Mouse (Mus musculus): ENCODE measurements around the gene Pum2. TPM values are rescaled to one million over a fixed set of nuclear protein-coding genes. Genes with fewer than 3 reads are reported as not detected.

Pum2 gene
- total RNA-seq (2014; rRNA removed) (117 and 123 TPM in 2 replicates), polyA plus RNA-seq (2015; fragmentation: Nextera tagmentation; extraction: Ambion mirVana) (35.2 and 35.3 TPM in 2 replicates)

- under 1% methylated on average over 28 of the region's 41 CpGs for WGBS
- Histone ChIP-seq H3K4me1 (ENCODE audit: insufficient read depth, low read length) (peaks cover 13% of the 10 kb centered on the region), H3K9ac (replicated peaks; ENCODE audit: low read length, poor library complexity, severe bottlenecking) (peak within 1 kb of the TSS; percentile 99), H3K9me3 (ENCODE audit: low read length) (no peaks in the 10 kb centered on the region), H3K4me2 (ENCODE audit: low read depth, low read length, poor library complexity, severe bottlenecking) (peak within 1 kb of the TSS; percentile 61), H3K4me3 (ENCODE audit: low read depth, low read length) (peak within 1 kb of the TSS; percentile 95), H3K27ac (ENCODE audit: low read depth, low read length) (peak within 1 kb of the TSS; percentile 99), H3K27me3 (ENCODE audit: insufficient read depth, low read length) (no peaks in the 10 kb centered on the region), H3K36me3 (ENCODE audit: insufficient read depth, low read length) (no peaks in the 10 kb centered on the region)
- no peak for TF ChIP-seq CTCF (IDR thresholded peaks at IDR 0.05)
- DNase-seq (ENCODE audit: low spot score) (peak; percentile 96), ATAC-seq (ENCODE audit: low FRiP score) (peak; percentile 97)
These were observed at the start of gene Pum2 for GRCm38 (mm10) chr12:8673974-8674306. Gene Pum2, plus strand, starts transcription at chr12:8674134.

GRCm38 (mm10) chr12:8629537-8629936 lies 44.4 kb upstream of the Pum2 start:
- no peak for TF ChIP-seq CTCF (IDR thresholded peaks at IDR 0.05)
- Histone ChIP-seq H3K4me1 (ENCODE audit: insufficient read depth, low read length) (no peaks in the 10 kb centered on the region), H3K36me3 (ENCODE audit: insufficient read depth, low read length) (no peaks in the 10 kb centered on the region), H3K4me3 (ENCODE audit: low read depth, low read length) (no peak overlapping the region), H3K27me3 (ENCODE audit: insufficient read depth, low read length) (no peaks in the 10 kb centered on the region), H3K27ac (ENCODE audit: low read depth, low read length) (no peak overlapping the region), H3K9ac (replicated peaks; ENCODE audit: low read length, poor library complexity, severe bottlenecking) (no peak overlapping the region), H3K9me3 (ENCODE audit: low read length) (no peaks in the 10 kb centered on the region), H3K4me2 (ENCODE audit: low read depth, low read length, poor library complexity, severe bottlenecking) (no peak overlapping the region)
- ATAC-seq (ENCODE audit: low FRiP score) (no peak), DNase-seq (ENCODE audit: low spot score) (no peak)
- WGBS, result 94% methylated on average over 6 of the region's 6 CpGs

GRCm38 (mm10) chr12:8631691-8632090 lies 42.2 kb upstream of the Pum2 start:
- Histone ChIP-seq H3K4me1 (ENCODE audit: insufficient read depth, low read length) (no peaks in the 10 kb centered on the region), H3K9me3 (ENCODE audit: low read length) (no peaks in the 10 kb centered on the region), H3K4me2 (ENCODE audit: low read depth, low read length, poor library complexity, severe bottlenecking) (no peak overlapping the region), H3K4me3 (ENCODE audit: low read depth, low read length) (no peak overlapping the region), H3K27ac (ENCODE audit: low read depth, low read length) (no peak overlapping the region), H3K27me3 (ENCODE audit: insufficient read depth, low read length) (no peaks in the 10 kb centered on the region), H3K9ac (replicated peaks; ENCODE audit: low read length, poor library complexity, severe bottlenecking) (no peak overlapping the region), H3K36me3 (ENCODE audit: insufficient read depth, low read length) (no peaks in the 10 kb centered on the region)
- DNase-seq (ENCODE audit: low spot score), result no peak
- WGBS, result 95% methylated on average over 1 of the region's 1 CpGs
- no peak for ATAC-seq (ENCODE audit: low FRiP score)
- TF ChIP-seq CTCF (IDR thresholded peaks at IDR 0.05), result no peak

GRCm38 (mm10) chr12:8632737-8633365 lies 41.1 kb upstream of the Pum2 start:
- Histone ChIP-seq H3K4me2 (ENCODE audit: low read depth, low read length, poor library complexity, severe bottlenecking) (no peak overlapping the region), H3K9me3 (ENCODE audit: low read length) (no peaks in the 10 kb centered on the region), H3K9ac (replicated peaks; ENCODE audit: low read length, poor library complexity, severe bottlenecking) (no peak overlapping the region), H3K36me3 (ENCODE audit: insufficient read depth, low read length) (no peaks in the 10 kb centered on the region), H3K27me3 (ENCODE audit: insufficient read depth, low read length) (no peaks in the 10 kb centered on the region), H3K4me3 (ENCODE audit: low read depth, low read length) (no peak overlapping the region), H3K27ac (ENCODE audit: low read depth, low read length) (no peak overlapping the region), H3K4me1 (ENCODE audit: insufficient read depth, low read length) (no peaks in the 10 kb centered on the region)
- ATAC-seq (ENCODE audit: low FRiP score), result no peak
- no peak for DNase-seq (ENCODE audit: low spot score)
- 90% methylated on average over 2 of the region's 2 CpGs for WGBS
- TF ChIP-seq CTCF (IDR thresholded peaks at IDR 0.05), result no peak

GRCm38 (mm10) chr12:8634306-8634705 lies 39.6 kb upstream of the Pum2 start:
- H3K4me2 ChIP-seq (ENCODE audit: low read depth, low read length, poor library complexity, severe bottlenecking), result no peak overlapping the region
- H3K9me3 ChIP-seq (ENCODE audit: low read length), result no peaks in the 10 kb centered on the region
- H3K9ac ChIP-seq (replicated peaks; ENCODE audit: low read length, poor library complexity, severe bottlenecking), result no peak overlapping the region
- H3K27ac ChIP-seq (ENCODE audit: low read depth, low read length), result no peak overlapping the region
- H3K27me3 ChIP-seq (ENCODE audit: insufficient read depth, low read length), result no peaks in the 10 kb centered on the region
- ATAC-seq (ENCODE audit: low FRiP score), result no peak
- no peak for DNase-seq (ENCODE audit: low spot score)
- 100% methylated on average over 1 of the region's 1 CpGs for WGBS
- no peaks in the 10 kb centered on the region for H3K36me3 ChIP-seq (ENCODE audit: insufficient read depth, low read length)
- no peak for TF ChIP-seq CTCF (IDR thresholded peaks at IDR 0.05)
- no peak overlapping the region for H3K4me3 ChIP-seq (ENCODE audit: low read depth, low read length)
- H3K4me1 ChIP-seq (ENCODE audit: insufficient read depth, low read length), result no peaks in the 10 kb centered on the region

- Histone ChIP-seq H3K4me2 (ENCODE audit: low read depth, low read length, poor library complexity, severe bottlenecking) (no peak overlapping the region), H3K36me3 (ENCODE audit: insufficient read depth, low read length) (no peaks in the 10 kb centered on the region), H3K4me1 (ENCODE audit: insufficient read depth, low read length) (no peaks in the 10 kb centered on the region), H3K9me3 (ENCODE audit: low read length) (no peaks in the 10 kb centered on the region), H3K9ac (replicated peaks; ENCODE audit: low read length, poor library complexity, severe bottlenecking) (no peak overlapping the region), H3K27me3 (ENCODE audit: insufficient read depth, low read length) (no peaks in the 10 kb centered on the region), H3K4me3 (ENCODE audit: low read depth, low read length) (no peak overlapping the region), H3K27ac (ENCODE audit: low read depth, low read length) (no peak overlapping the region)
- ATAC-seq (ENCODE audit: low FRiP score) (no peak), DNase-seq (ENCODE audit: low spot score) (no peak)
- 98% methylated on average over 4 of the region's 4 CpGs for WGBS
- no peak for TF ChIP-seq CTCF (IDR thresholded peaks at IDR 0.05)
These were observed 38.4 kb upstream of the Pum2 start for GRCm38 (mm10) chr12:8635546-8635945.
